Mouse (Mus musculus) midbrain, embryonic 13.5 days (tissue): ENCODE measurements at regions not wholly inside any gene's neighbourhood (a gene's known extent, or its start where the extent isn't known, plus 50 kb on each side); places are given as distances from the start of the nearest gene placed in this dataset.

Source experiments
- ATAC-seq: fragments of 200-750 bp; cut with Nextera tagmentation; 2 replicates; pipeline ENCODE4 v1.8.0; 2017; ENCODE audit warnings: mild to moderate bottlenecking, moderate TSS enrichment, moderate library complexity
- H3K27ac ChIP-seq: fragments of 300-500 bp; sonication (generic); 2 replicates; pipeline ENCODE4 v1.5.1; 2015; ENCODE audit warnings: inconsistent platforms, mild to moderate bottlenecking, moderate library complexity
- H3K27me3 ChIP-seq: fragments of 300-500 bp; sonication (generic); 2 replicates; pipeline ENCODE4 v1.6.1; 2015; ENCODE audit warnings: mild to moderate bottlenecking, inconsistent platforms
- H3K36me3 ChIP-seq: fragments of 300-500 bp; sonication (generic); 2 replicates; pipeline ENCODE4 v1.6.1; 2015; ENCODE audit warnings: mild to moderate bottlenecking, inconsistent platforms
- H3K4me1 ChIP-seq: fragments of 300-500 bp; sonication (generic); replicated peaks from 2 replicates; pipeline ENCODE4 v1.6.1; 2015; ENCODE audit warnings: inconsistent platforms
- H3K4me2 ChIP-seq: fragments of 300-500 bp; sonication (generic); replicated peaks from 2 replicates; pipeline ENCODE4 v1.6.1; 2015; ENCODE audit warnings: moderate library complexity, mild to moderate bottlenecking, inconsistent platforms
- H3K4me3 ChIP-seq: fragments of 300-500 bp; sonication (generic); replicated peaks from 2 replicates; pipeline ENCODE4 v1.5.1; 2015; ENCODE audit warnings: mild to moderate bottlenecking, inconsistent platforms
- H3K9ac ChIP-seq: fragments of 300-500 bp; sonication (generic); replicated peaks from 2 replicates; pipeline ENCODE4 v1.6.1; 2015; ENCODE audit warnings: mild to moderate bottlenecking, inconsistent platforms
- H3K9me3 ChIP-seq: fragments of 300-500 bp; sonication (generic); 2 replicates; pipeline ENCODE4 v1.6.1; 2016; ENCODE audit warnings: mild to moderate bottlenecking, inconsistent platforms
- WGBS: fragments of 180-500 bp; shearing (Covaris S2); methylation state at CpG from one replicate; pipeline ENCODE4 v1.1.7; 2015; 5-methylcytosine and 5-hydroxymethylcytosine counted together

DNA sequence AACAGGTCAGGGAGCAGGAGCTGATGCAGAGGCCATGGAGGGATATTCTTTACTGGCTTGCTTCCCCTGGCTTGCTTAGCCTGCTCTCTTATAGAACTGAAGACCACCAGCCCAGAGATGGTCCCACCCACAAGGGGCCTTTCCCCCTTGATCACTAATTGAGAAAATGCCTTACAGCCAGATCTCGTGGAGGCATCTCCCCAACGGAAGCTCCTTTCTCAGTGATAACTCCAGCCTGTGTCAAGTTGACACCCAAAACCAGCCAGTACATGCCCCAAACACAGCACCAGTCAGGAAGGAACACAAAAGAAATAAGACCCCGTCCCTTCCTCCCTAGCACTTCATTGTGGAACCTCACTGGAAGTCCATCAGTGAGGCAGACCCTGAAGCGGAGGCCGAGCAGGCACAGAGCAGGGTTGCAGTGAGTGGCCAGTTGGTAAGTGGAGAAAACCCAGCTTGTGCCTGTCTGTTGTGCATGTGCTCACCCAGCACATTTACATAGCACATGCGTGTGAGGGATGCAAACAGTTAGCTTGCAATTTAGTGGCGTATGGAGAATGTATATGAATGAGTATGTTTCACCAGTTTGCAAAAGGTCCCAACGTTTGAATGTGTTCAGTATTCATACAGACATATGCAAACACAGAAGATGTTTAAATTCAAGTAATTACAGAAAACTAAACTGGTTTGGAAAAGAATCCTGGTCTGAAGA lies 114.5 kb upstream of the Tspan2 start:
- H3K4me2 ChIP-seq = no peak overlapping the region
- no peak overlapping the region for H3K9ac ChIP-seq
- WGBS = 74% methylated on average over 8 of the region's 8 CpGs
- H3K27me3 ChIP-seq = no peaks in the 10 kb centered on the region
- no peaks in the 10 kb centered on the region for H3K9me3 ChIP-seq
- no peaks in the 10 kb centered on the region for H3K36me3 ChIP-seq
- H3K4me3 ChIP-seq = no peak overlapping the region
- no peak for ATAC-seq
- H3K4me1 ChIP-seq = no peaks in the 10 kb centered on the region
- H3K27ac ChIP-seq = no peak overlapping the region

GRCm38 (mm10) chr3:102636076-102636475 lies 98.3 kb upstream of the Tspan2 start:
- Histone ChIP-seq H3K27ac (no peak overlapping the region), H3K4me2 (no peak overlapping the region), H3K27me3 (no peaks in the 10 kb centered on the region), H3K9me3 (no peaks in the 10 kb centered on the region), H3K4me3 (no peak overlapping the region), H3K4me1 (no peaks in the 10 kb centered on the region), H3K36me3 (no peaks in the 10 kb centered on the region), H3K9ac (no peak overlapping the region)
- ATAC-seq = no peak
- WGBS = 87% methylated on average over 4 of the region's 4 CpGs

GRCm38 (mm10) chr3:102636674-102637073 lies 97.7 kb upstream of the Tspan2 start:
- Histone ChIP-seq H3K27me3 (no peaks in the 10 kb centered on the region), H3K9me3 (no peaks in the 10 kb centered on the region), H3K4me3 (no peak overlapping the region), H3K36me3 (no peaks in the 10 kb centered on the region), H3K9ac (no peak overlapping the region), H3K4me1 (no peaks in the 10 kb centered on the region), H3K27ac (no peak overlapping the region), H3K4me2 (no peak overlapping the region)
- 83% methylated on average over 4 of the region's 4 CpGs for WGBS
- ATAC-seq = no peak

GRCm38 (mm10) chr3:102644276-102644940 lies 89.9 kb upstream of the Tspan2 start:
- Histone ChIP-seq H3K4me3 (no peak overlapping the region), H3K27me3 (no peaks in the 10 kb centered on the region), H3K9me3 (no peaks in the 10 kb centered on the region), H3K9ac (no peak overlapping the region), H3K4me2 (no peak overlapping the region), H3K36me3 (no peaks in the 10 kb centered on the region), H3K27ac (no peak overlapping the region), H3K4me1 (no peaks in the 10 kb centered on the region)
- ATAC-seq = no peak
- 86% methylated on average over 11 of the region's 11 CpGs for WGBS

GRCm38 (mm10) chr3:102648450-102648849 lies 85.9 kb upstream of the Tspan2 start:
- no peak overlapping the region for H3K4me3 ChIP-seq
- H3K36me3 ChIP-seq = no peaks in the 10 kb centered on the region
- H3K9ac ChIP-seq = no peak overlapping the region
- H3K4me2 ChIP-seq = no peak overlapping the region
- no peak for ATAC-seq
- H3K4me1 ChIP-seq = no peaks in the 10 kb centered on the region
- H3K27me3 ChIP-seq = no peaks in the 10 kb centered on the region
- 82% methylated on average over 4 of the region's 4 CpGs for WGBS
- H3K9me3 ChIP-seq = no peaks in the 10 kb centered on the region
- H3K27ac ChIP-seq = no peak overlapping the region

- no peak for ATAC-seq
- 80% methylated on average over 10 of the region's 10 CpGs for WGBS
These were observed 79.4 kb upstream of the Tspan2 start for GRCm38 (mm10) chr3:102654962-102655361.

GRCm38 (mm10) chr3:102657116-102657515 lies 77.2 kb upstream of the Tspan2 start:
- 73% methylated on average over 7 of the region's 7 CpGs for WGBS
- no peaks in the 10 kb centered on the region for H3K27me3 ChIP-seq

More at GRCm38 (mm10) chr3:102654962-102655361, 79.4 kb upstream of the Tspan2 start:
- H3K4me2 ChIP-seq = no peak overlapping the region
- H3K36me3 ChIP-seq = no peaks in the 10 kb centered on the region
- H3K27ac ChIP-seq = no peak overlapping the region
- H3K9me3 ChIP-seq = no peaks in the 10 kb centered on the region
- H3K27me3 ChIP-seq = no peaks in the 10 kb centered on the region
- no peak overlapping the region for H3K4me3 ChIP-seq
- no peak overlapping the region for H3K9ac ChIP-seq
- no peaks in the 10 kb centered on the region for H3K4me1 ChIP-seq

DNA sequence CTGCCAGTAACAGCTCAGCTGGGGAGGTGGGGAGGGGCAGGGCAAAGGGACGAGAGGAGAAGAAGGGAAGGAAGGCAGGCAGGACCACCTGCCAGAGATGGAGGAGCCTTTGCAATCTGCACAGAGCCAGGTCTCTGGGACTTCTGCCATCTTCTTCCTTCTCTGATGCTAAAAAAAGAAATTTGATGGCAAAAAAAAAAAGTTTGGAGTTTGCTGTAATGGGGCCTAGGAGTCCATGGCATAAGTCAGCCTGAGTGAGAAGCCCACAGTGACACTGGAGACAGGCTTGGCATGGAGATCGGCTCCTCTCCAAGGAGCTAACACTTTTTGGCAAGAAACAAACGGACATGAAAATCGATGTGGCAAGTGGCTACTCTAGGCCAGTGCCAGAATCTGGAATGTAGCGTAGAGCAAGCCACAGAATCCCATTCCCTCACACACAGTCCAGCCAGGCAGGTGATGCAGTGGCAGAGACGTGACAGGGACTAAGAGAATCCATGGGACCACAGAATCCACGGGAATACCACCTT lies 76.7 kb upstream of the Tspan2 start:
- 89% methylated on average over 7 of the region's 7 CpGs for WGBS
- H3K4me2 ChIP-seq = no peak overlapping the region
- no peak overlapping the region for H3K27ac ChIP-seq
- no peaks in the 10 kb centered on the region for H3K9me3 ChIP-seq
- no peaks in the 10 kb centered on the region for H3K27me3 ChIP-seq
- ATAC-seq = no peak
- no peak overlapping the region for H3K9ac ChIP-seq
- H3K36me3 ChIP-seq = no peaks in the 10 kb centered on the region
- no peak overlapping the region for H3K4me3 ChIP-seq
- H3K4me1 ChIP-seq = no peaks in the 10 kb centered on the region

More at GRCm38 (mm10) chr3:102657116-102657515, 77.2 kb upstream of the Tspan2 start:
- Histone ChIP-seq H3K4me1 (no peaks in the 10 kb centered on the region), H3K4me2 (no peak overlapping the region), H3K9ac (no peak overlapping the region), H3K36me3 (no peaks in the 10 kb centered on the region), H3K4me3 (no peak overlapping the region), H3K27ac (no peak overlapping the region), H3K9me3 (no peaks in the 10 kb centered on the region)
- ATAC-seq = no peak

DNA sequence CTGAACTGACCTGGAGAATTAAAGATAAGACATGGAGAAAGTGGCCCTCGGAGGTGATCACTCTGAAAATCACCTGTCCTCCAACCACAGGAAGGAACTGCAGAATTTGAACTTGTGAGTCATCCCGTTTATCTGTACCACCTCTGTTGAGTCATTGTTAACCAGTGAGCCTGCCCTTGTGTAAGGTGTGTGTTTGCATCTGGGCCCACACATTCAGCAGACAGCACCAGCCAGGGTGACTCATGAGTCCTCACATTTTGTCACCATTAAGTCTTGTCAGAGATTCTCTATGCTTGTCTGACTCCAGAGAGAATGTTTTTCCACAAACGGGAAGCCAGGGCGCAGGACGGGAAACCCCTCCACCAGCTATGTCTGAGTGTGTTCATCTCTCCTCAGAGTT lies 75.0 kb upstream of the Tspan2 start:
- no peaks in the 10 kb centered on the region for H3K9me3 ChIP-seq
- no peak overlapping the region for H3K4me2 ChIP-seq
- H3K27me3 ChIP-seq = no peaks in the 10 kb centered on the region
- no peak for ATAC-seq
- WGBS = 91% methylated on average over 5 of the region's 5 CpGs
- H3K4me3 ChIP-seq = no peak overlapping the region
- H3K4me1 ChIP-seq = no peaks in the 10 kb centered on the region
- no peaks in the 10 kb centered on the region for H3K36me3 ChIP-seq
- no peak overlapping the region for H3K27ac ChIP-seq
- no peak overlapping the region for H3K9ac ChIP-seq

- Histone ChIP-seq H3K36me3 (no peaks in the 10 kb centered on the region), H3K27ac (no peak overlapping the region), H3K4me1 (no peaks in the 10 kb centered on the region), H3K4me2 (no peak overlapping the region), H3K9me3 (no peaks in the 10 kb centered on the region), H3K9ac (no peak overlapping the region), H3K27me3 (no peaks in the 10 kb centered on the region), H3K4me3 (no peak overlapping the region)
- no peak for ATAC-seq
- WGBS = 94% methylated on average over 7 of the region's 7 CpGs
These were observed 73.0 kb upstream of the Tspan2 start for GRCm38 (mm10) chr3:102661296-102661695.

DNA sequence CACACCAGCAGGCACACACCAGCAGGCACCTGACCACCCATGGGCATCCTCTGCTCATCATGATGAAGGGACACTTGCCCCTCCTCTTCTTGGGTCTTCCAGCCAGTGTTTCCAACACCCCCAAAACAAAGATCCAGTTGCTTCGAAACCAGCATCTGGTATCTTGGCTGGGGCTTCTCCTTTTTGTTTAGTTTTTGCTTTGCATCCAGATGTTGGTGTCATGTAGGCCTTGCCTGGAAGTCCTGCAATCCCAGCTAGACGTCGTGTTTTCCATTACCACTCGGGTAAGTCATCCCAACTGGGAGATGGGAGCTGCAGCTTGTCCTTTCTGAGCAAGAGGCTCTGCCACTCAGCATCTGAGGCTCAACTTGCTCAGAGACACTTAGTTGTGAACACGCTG lies 70.6 kb upstream of the Tspan2 start:
- no peak overlapping the region for H3K9ac ChIP-seq
- H3K4me3 ChIP-seq = no peak overlapping the region
- ATAC-seq = no peak
- no peaks in the 10 kb centered on the region for H3K4me1 ChIP-seq
- 89% methylated on average over 5 of the region's 5 CpGs for WGBS
- H3K27ac ChIP-seq = no peak overlapping the region
- H3K4me2 ChIP-seq = no peak overlapping the region
- H3K36me3 ChIP-seq = no peaks in the 10 kb centered on the region
- H3K9me3 ChIP-seq = no peaks in the 10 kb centered on the region
- no peaks in the 10 kb centered on the region for H3K27me3 ChIP-seq

- Histone ChIP-seq H3K4me3 (no peak overlapping the region), H3K27ac (no peak overlapping the region), H3K4me2 (no peak overlapping the region), H3K9me3 (no peaks in the 10 kb centered on the region), H3K36me3 (no peaks in the 10 kb centered on the region), H3K9ac (no peak overlapping the region), H3K4me1 (no peaks in the 10 kb centered on the region), H3K27me3 (no peaks in the 10 kb centered on the region)
- 88% methylated on average over 6 of the region's 6 CpGs for WGBS
- no peak for ATAC-seq
These were observed 69.6 kb upstream of the Tspan2 start for GRCm38 (mm10) chr3:102664665-102665190.
